Mouse (Mus musculus) E14TG2a.4 (cell line): ENCODE results near the gene Gm11733.

Experiments used
- CTCF ChIP-seq: conservative IDR thresholded peaks from 2 replicates; pipeline ENCODE4 v1.5.1; 2014; ENCODE audit warnings: low read length
- NANOG ChIP-seq: IDR thresholded peaks from 2 replicates; pipeline ENCODE4 v1.6.1; 2014; ENCODE audit warnings: borderline replicate concordance, low read length, mixed read lengths
- POU5F1 ChIP-seq: IDR thresholded peaks from 2 replicates; pipeline ENCODE4 v1.6.1; 2014; ENCODE audit warnings: low read length, borderline replicate concordance

DNA sequence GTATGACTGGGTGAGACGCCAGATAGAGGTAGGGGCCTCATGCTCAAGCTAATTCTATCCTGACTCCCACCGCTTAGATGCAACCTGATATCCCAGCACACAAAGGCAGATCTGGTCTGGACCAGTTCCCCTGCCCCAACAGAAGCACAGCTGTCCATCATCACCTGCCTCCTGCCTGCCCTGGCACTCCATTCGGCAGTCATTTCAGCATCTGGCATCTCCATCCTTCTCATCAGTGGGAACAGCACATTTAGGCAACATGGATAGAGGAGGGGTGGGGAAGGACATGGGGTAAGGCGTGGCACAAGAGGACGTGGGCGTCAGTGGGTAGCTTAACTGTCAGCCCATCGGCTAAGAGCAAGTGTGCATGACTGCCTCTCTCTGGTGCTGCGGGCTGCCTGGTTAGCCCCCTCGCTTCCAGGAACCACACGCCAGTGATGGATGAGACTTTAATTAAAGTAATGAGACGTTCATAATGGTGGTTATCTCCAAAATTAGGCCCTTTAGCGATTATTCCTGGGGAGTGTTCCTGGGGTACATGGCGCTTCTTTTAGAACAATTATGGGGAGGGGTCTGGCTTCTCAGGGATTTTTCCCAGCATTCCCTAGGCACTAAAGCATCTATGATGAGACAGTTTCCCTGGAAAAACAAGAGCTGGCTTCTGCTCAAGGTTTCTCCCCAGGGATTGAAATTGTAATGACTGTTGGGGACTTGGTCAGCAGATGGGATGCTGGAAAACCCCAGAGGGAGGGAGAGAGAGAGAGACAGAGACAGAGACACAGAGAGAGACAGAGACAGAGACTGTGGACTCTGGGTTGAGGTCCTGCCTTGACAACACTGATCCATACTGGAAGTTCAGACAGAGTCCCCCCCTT lies 38.0 kb downstream of the Gm11733 start:
- no peak for TF ChIP-seq CTCF
- no peak for TF ChIP-seq POU5F1
- no peak for TF ChIP-seq NANOG
